Mouse (Mus musculus): ENCODE data around the gene Olfr1289. TPM values are rescaled to one million over a fixed set of nuclear protein-coding genes. Genes with fewer than 3 reads are reported as not detected.

The Olfr1289 gene
- not detected in 2 replicates for polyA plus RNA-seq (2015; fragmentation: Nextera tagmentation; extraction: Ambion mirVana)

- Histone ChIP-seq H3K4me3 (replicated peaks) (no peak within 1 kb of the TSS), H3K27me3 (no peaks in the 10 kb centered on the region), H3K36me3 (replicated peaks) (no peaks in the 10 kb centered on the region), H3K9ac (no peak within 1 kb of the TSS), H3K4me1 (replicated peaks) (no peaks in the 10 kb centered on the region), H3K9me3 (replicated peaks) (no peaks in the 10 kb centered on the region), H3K27ac (replicated peaks) (no peak within 1 kb of the TSS), H3K4me2 (no peak within 1 kb of the TSS)
- WGBS (ENCODE audit: insufficient replicate concordance) = 51% methylated on average over 1 of the region's 1 CpGs
- no peak for ATAC-seq (ENCODE audit: insufficient read depth)
These were observed at the start of gene Olfr1289 for GRCm38 (mm10) chr2:111480519-111480918. Gene Olfr1289, plus strand, starts transcription at chr2:111480819.

- no peaks in the 10 kb centered on the region for H3K36me3 ChIP-seq (replicated peaks)
- H3K4me3 ChIP-seq (replicated peaks) = no peak within 1 kb of the TSS
- no peaks in the 10 kb centered on the region for H3K9me3 ChIP-seq (replicated peaks)
- H3K4me2 ChIP-seq = no peak within 1 kb of the TSS
- WGBS (ENCODE audit: insufficient replicate concordance) = 41% methylated on average over 1 of the region's 1 CpGs
- H3K27me3 ChIP-seq = no peaks in the 10 kb centered on the region
- H3K4me1 ChIP-seq (replicated peaks) = no peaks in the 10 kb centered on the region
- no peak for ATAC-seq (ENCODE audit: insufficient read depth)
- no peak within 1 kb of the TSS for H3K9ac ChIP-seq
- no peak within 1 kb of the TSS for H3K27ac ChIP-seq (replicated peaks)
These were observed 31.8 kb upstream of the Olfr1289 start, which contains the start of gene Olfr1287 for GRCm38 (mm10) chr2:111448842-111449241. Gene Olfr1287, plus strand, starts transcription at chr2:111449142.

- Histone ChIP-seq H3K4me2 (no peak within 1 kb of the TSS), H3K4me3 (replicated peaks) (no peak within 1 kb of the TSS), H3K9ac (no peak within 1 kb of the TSS), H3K27me3 (no peaks in the 10 kb centered on the region), H3K9me3 (replicated peaks) (0 out of 2 replicates have a peak, but pooled peaks cover 3% of the 10 kb centered on the region), H3K27ac (replicated peaks) (no peak within 1 kb of the TSS), H3K36me3 (replicated peaks) (no peaks in the 10 kb centered on the region), H3K4me1 (replicated peaks) (no peaks in the 10 kb centered on the region)
- 71% methylated on average over 1 of the region's 1 CpGs for WGBS (ENCODE audit: insufficient replicate concordance)
- ATAC-seq (ENCODE audit: insufficient read depth) = no peak
These were observed 6.8 kb upstream of the Olfr1289 start, which contains the start of gene Olfr1288 for GRCm38 (mm10) chr2:111473801-111474200. Gene Olfr1288, plus strand, starts transcription at chr2:111474101.

- Histone ChIP-seq H3K9me3 (replicated peaks) (no peaks in the 10 kb centered on the region), H3K4me1 (replicated peaks) (no peaks in the 10 kb centered on the region), H3K4me3 (replicated peaks) (no peak within 1 kb of the TSS), H3K9ac (no peak within 1 kb of the TSS), H3K27ac (replicated peaks) (no peak within 1 kb of the TSS), H3K27me3 (no peaks in the 10 kb centered on the region), H3K36me3 (replicated peaks) (no peaks in the 10 kb centered on the region), H3K4me2 (no peak within 1 kb of the TSS)
- WGBS (ENCODE audit: insufficient replicate concordance) = 54% methylated on average over 5 of the region's 5 CpGs
- no peak for ATAC-seq (ENCODE audit: insufficient read depth)
These were observed 13.1 kb downstream of the Olfr1289 start, which contains the start of gene Olfr1290 for GRCm38 (mm10) chr2:111493729-111494128. Gene Olfr1290, minus strand, starts transcription at chr2:111493829.

- Histone ChIP-seq H3K4me3 (replicated peaks) (no peak within 1 kb of the TSS), H3K4me2 (no peak within 1 kb of the TSS), H3K36me3 (replicated peaks) (no peaks in the 10 kb centered on the region), H3K27ac (replicated peaks) (no peak within 1 kb of the TSS), H3K9ac (no peak within 1 kb of the TSS), H3K4me1 (replicated peaks) (no peaks in the 10 kb centered on the region), H3K27me3 (no peaks in the 10 kb centered on the region), H3K9me3 (replicated peaks) (no peaks in the 10 kb centered on the region)
- WGBS (ENCODE audit: insufficient replicate concordance) = 72% methylated on average over 3 of the region's 3 CpGs
- ATAC-seq (ENCODE audit: insufficient read depth) = no peak
These were observed 16.3 kb downstream of the Olfr1289 start, which contains the start of gene Olfr1291-ps1 for GRCm38 (mm10) chr2:111496880-111497279. Gene Olfr1291-ps1, plus strand, starts transcription at chr2:111497180.

- WGBS (ENCODE audit: insufficient replicate concordance) = 64% methylated on average over 10 of the region's 10 CpGs
- Histone ChIP-seq H3K4me3 (replicated peaks) (no peak overlapping the region), H3K9me3 (replicated peaks) (no peaks in the 10 kb centered on the region), H3K9ac (no peak overlapping the region), H3K4me2 (no peak overlapping the region), H3K27me3 (no peaks in the 10 kb centered on the region), H3K4me1 (replicated peaks) (no peaks in the 10 kb centered on the region), H3K36me3 (replicated peaks) (no peaks in the 10 kb centered on the region), H3K27ac (replicated peaks) (no peak overlapping the region)
- ATAC-seq (ENCODE audit: insufficient read depth) = no peak
These were observed 36.8 kb downstream of the Olfr1289 start for GRCm38 (mm10) chr2:111517451-111517850.

GRCm38 (mm10) chr2:111524903-111525302 lies 44.3 kb downstream of the Olfr1289 start, which contains the start of gene Olfr1293-ps:
Gene Olfr1293-ps, plus strand, starts transcription at chr2:111525203.
- Histone ChIP-seq H3K9me3 (replicated peaks) (0 out of 2 replicates have a peak, but pooled peaks cover 3% of the 10 kb centered on the region), H3K4me3 (replicated peaks) (no peak within 1 kb of the TSS), H3K27me3 (no peaks in the 10 kb centered on the region), H3K4me1 (replicated peaks) (no peaks in the 10 kb centered on the region), H3K27ac (replicated peaks) (no peak within 1 kb of the TSS), H3K9ac (no peak within 1 kb of the TSS), H3K36me3 (replicated peaks) (no peaks in the 10 kb centered on the region), H3K4me2 (no peak within 1 kb of the TSS)
- WGBS (ENCODE audit: insufficient replicate concordance) = 55% methylated on average over 1 of the region's 1 CpGs
- no peak for ATAC-seq (ENCODE audit: insufficient read depth)

Other genes with a start within 250 kb of the Olfr1289 start
- not detected in 2 replicates for gene Olfr1275, start 245.5 kb upstream of the Olfr1289 start, polyA plus RNA-seq (2015; fragmentation: Nextera tagmentation; extraction: Ambion mirVana)
- not detected in 2 replicates for gene Olfr1276, start 226.3 kb upstream of the Olfr1289 start, polyA plus RNA-seq (2015; fragmentation: Nextera tagmentation; extraction: Ambion mirVana)
- not detected in 2 replicates for gene Olfr1277, start 206.7 kb upstream of the Olfr1289 start, polyA plus RNA-seq (2015; fragmentation: Nextera tagmentation; extraction: Ambion mirVana)
- gene Olfr1278, start 190.7 kb upstream of the Olfr1289 start, polyA plus RNA-seq (2015; fragmentation: Nextera tagmentation; extraction: Ambion mirVana) = not detected in 2 replicates
- gene Olfr1279, start 180.2 kb upstream of the Olfr1289 start, polyA plus RNA-seq (2015; fragmentation: Nextera tagmentation; extraction: Ambion mirVana) = not detected in 2 replicates
- gene Olfr1280, start 166.8 kb upstream of the Olfr1289 start, polyA plus RNA-seq (2015; fragmentation: Nextera tagmentation; extraction: Ambion mirVana) = not detected in 2 replicates
- gene Olfr1281, start 154.3 kb upstream of the Olfr1289 start, polyA plus RNA-seq (2015; fragmentation: Nextera tagmentation; extraction: Ambion mirVana) = not detected in 2 replicates
- not detected in 2 replicates for gene Olfr1282, start 144.7 kb upstream of the Olfr1289 start, polyA plus RNA-seq (2015; fragmentation: Nextera tagmentation; extraction: Ambion mirVana)
- gene Olfr1283, start 114.0 kb upstream of the Olfr1289 start, polyA plus RNA-seq (2015; fragmentation: Nextera tagmentation; extraction: Ambion mirVana) = not detected in 2 replicates
- gene Olfr1284, start 105.3 kb upstream of the Olfr1289 start, polyA plus RNA-seq (2015; fragmentation: Nextera tagmentation; extraction: Ambion mirVana) = not detected in 2 replicates
- gene Olfr1286, start 57.7 kb upstream of the Olfr1289 start, polyA plus RNA-seq (2015; fragmentation: Nextera tagmentation; extraction: Ambion mirVana) = not detected in 2 replicates
- not detected in 2 replicates for gene Olfr1287, start 31.7 kb upstream of the Olfr1289 start, polyA plus RNA-seq (2015; fragmentation: Nextera tagmentation; extraction: Ambion mirVana)
- gene Olfr1288, start 6.7 kb upstream of the Olfr1289 start, polyA plus RNA-seq (2015; fragmentation: Nextera tagmentation; extraction: Ambion mirVana) = not detected in 2 replicates
- gene Olfr1290, start 13.0 kb downstream of the Olfr1289 start, polyA plus RNA-seq (2015; fragmentation: Nextera tagmentation; extraction: Ambion mirVana) = not detected in 2 replicates
- gene Olfr1291-ps1, start 16.4 kb downstream of the Olfr1289 start, polyA plus RNA-seq (2015; fragmentation: Nextera tagmentation; extraction: Ambion mirVana) = not detected in 2 replicates
- not detected in 2 replicates for gene Olfr1293-ps, start 44.4 kb downstream of the Olfr1289 start, polyA plus RNA-seq (2015; fragmentation: Nextera tagmentation; extraction: Ambion mirVana)
- gene Olfr1294, start 59.5 kb downstream of the Olfr1289 start, polyA plus RNA-seq (2015; fragmentation: Nextera tagmentation; extraction: Ambion mirVana) = not detected in 2 replicates
- gene Olfr1295, start 88.9 kb downstream of the Olfr1289 start, polyA plus RNA-seq (2015; fragmentation: Nextera tagmentation; extraction: Ambion mirVana) = not detected in 2 replicates
- gene Olfr1297, start 145.7 kb downstream of the Olfr1289 start, polyA plus RNA-seq (2015; fragmentation: Nextera tagmentation; extraction: Ambion mirVana) = not detected in 2 replicates
- not detected in 2 replicates for gene Olfr1298, start 168.4 kb downstream of the Olfr1289 start, polyA plus RNA-seq (2015; fragmentation: Nextera tagmentation; extraction: Ambion mirVana)
- gene Olfr1299, start 180.6 kb downstream of the Olfr1289 start, polyA plus RNA-seq (2015; fragmentation: Nextera tagmentation; extraction: Ambion mirVana) = not detected in 2 replicates

Measured in liver, embryonic 15.5 days (tissue).